Mouse (Mus musculus) bone marrow macrophage, adult 2 months (primary cell): ENCODE results near the gene Fpgs. TPM values are rescaled to one million over a fixed set of nuclear protein-coding genes. Genes with fewer than 3 reads are reported as not detected.

ENCODE experiments used
- H3K27ac ChIP-seq: 2 replicates; pipeline ENCODE4 v1.5.1; 2012; ENCODE audit warnings: low read depth, low read length; ENCODE audit not compliant: insufficient read depth
- H3K4me1 ChIP-seq: 2 replicates; pipeline ENCODE4 v1.6.1; 2012; ENCODE audit warnings: low read length; ENCODE audit not compliant: control insufficient read depth, insufficient read depth
- H3K4me3 ChIP-seq: 2 replicates; pipeline ENCODE4 v1.5.1; 2012; ENCODE audit warnings: mild to moderate bottlenecking, low read length, moderate library complexity; ENCODE audit not compliant: insufficient read depth
- CTCF ChIP-seq: IDR thresholded peaks from 2 replicates; pipeline ENCODE4 v1.5.1; 2012; ENCODE audit warnings: low read depth, mild to moderate bottlenecking, low read length, moderate library complexity
- POLR2A ChIP-seq: IDR thresholded peaks from 2 replicates; pipeline ENCODE4 v1.6.1; 2012; ENCODE audit warnings: mild to moderate bottlenecking, low read depth, low read length, borderline replicate concordance
- polyA plus RNA-seq: library from polyadenylated mRNA; stranded (reverse); fragments of >200 nt; gene quantifications from 2 replicates; pipeline ENCODE4 v1.2.4, GENCODE M21; 2012; ENCODE audit not compliant: missing spikeins, insufficient read depth, insufficient read length

Fpgs gene
- polyA plus RNA-seq, 1 experiment = 5.1 TPM

DNA sequence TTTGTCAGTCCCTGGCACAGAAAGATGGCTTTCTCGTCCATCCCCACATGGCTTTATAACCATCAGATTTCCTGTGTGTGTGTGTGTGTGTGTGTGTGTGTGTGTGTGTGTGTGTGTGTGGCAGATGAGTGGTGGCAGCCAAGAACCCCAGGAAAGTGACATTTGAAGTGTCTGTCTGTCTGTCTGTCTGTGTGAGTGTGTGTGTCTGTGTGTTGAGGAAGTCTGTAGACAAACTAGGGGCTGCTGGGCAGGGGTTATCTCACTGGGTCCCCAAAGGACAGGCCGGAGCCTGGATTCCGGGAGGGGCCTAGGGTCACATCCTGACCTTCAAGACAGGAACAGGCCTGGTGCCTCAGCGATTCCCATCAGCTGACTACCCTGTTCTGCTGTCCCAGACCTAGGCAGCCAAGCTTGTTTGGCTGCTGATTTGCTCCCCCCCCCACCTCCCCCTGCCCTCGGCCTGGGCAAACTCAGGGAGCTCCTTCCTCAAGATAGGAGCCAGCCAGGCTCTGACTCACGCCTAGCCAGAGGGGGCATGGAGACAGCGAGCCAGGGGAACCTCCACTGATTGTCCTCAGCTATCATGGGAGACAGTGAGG, 42.3 kb downstream of the Fpgs start:
- TF ChIP-seq POLR2A (no peak), CTCF (no peak)
- Histone ChIP-seq H3K4me1 (peaks cover 4% of the 10 kb centered on the region; the same call in 1 of the 2 replicates), H3K4me3 (no peak overlapping the region), H3K27ac (no peak overlapping the region)

DNA sequence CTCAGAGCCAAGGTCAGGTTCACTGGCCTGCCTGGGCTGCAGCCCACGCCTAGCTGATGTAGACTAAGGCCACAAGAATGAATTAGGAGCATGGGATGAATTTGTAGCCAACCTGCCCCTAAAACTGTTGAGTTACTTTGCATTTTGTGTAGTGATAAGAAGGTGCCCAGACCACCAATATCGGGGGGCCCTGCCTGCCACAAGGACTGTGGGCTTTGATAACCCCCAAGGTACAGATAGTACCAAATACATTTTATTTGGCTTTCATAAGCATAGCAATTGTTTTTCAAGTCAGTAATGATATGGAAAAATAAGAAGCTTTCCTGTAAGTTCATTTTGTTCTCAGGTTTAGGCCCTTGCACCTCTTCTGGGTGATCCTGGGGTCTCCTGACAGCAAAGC, 45.1 kb downstream of the Fpgs start:
- no peak overlapping the region for H3K27ac ChIP-seq
- H3K4me1 ChIP-seq = peaks cover 5% of the 10 kb centered on the region; the same call in 1 of the 2 replicates
- H3K4me3 ChIP-seq = no peak overlapping the region
- TF ChIP-seq POLR2A (no peak), CTCF (no peak)

DNA sequence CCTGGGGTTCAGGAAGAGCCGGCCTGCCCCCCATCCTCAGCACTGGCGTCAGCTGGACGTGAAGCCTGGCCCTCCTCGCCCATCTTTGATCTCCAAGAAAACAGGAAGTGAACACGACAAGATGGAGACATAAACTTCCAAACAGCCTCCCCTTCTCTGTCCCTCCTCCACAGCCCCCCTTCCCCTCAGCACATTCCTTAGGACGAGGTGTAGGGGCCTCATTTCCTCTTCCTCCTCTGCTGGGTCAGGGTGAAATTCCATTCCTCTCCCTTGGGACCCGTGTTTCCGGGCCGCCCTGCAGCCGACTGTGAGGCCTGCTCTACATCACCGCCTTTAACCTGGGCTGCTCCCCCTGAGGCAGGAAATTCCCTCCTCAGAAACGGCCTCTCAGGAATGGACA, 48.1 kb downstream of the Fpgs start:
- Histone ChIP-seq H3K4me1 (peaks cover 5% of the 10 kb centered on the region; the same call in 1 of the 2 replicates), H3K27ac (no peak overlapping the region), H3K4me3 (no peak overlapping the region)
- TF ChIP-seq POLR2A = no peak
- TF ChIP-seq CTCF = no peak

DNA sequence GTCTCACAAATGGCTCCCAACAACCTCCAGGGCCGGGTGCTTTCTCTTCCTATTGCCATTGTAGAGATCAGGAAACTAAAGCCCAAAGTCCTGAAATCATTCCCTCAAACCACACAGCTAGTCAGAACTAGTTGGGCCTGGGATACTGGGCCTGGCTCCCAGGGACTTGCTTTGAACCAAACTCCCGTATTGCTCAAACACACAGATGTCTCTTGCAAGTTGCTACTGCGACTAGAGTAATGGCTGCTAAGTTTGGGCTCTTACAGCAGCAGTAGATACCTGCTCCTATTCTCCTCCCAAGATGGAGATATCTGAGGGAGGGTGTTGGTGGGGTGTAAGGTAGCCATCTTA, 48.6 kb downstream of the Fpgs start:
- no peak overlapping the region for H3K27ac ChIP-seq
- no peak for TF ChIP-seq POLR2A
- TF ChIP-seq CTCF = no peak
- H3K4me3 ChIP-seq = no peak overlapping the region
- peaks cover 5% of the 10 kb centered on the region; the same call in 1 of the 2 replicates for H3K4me1 ChIP-seq

DNA sequence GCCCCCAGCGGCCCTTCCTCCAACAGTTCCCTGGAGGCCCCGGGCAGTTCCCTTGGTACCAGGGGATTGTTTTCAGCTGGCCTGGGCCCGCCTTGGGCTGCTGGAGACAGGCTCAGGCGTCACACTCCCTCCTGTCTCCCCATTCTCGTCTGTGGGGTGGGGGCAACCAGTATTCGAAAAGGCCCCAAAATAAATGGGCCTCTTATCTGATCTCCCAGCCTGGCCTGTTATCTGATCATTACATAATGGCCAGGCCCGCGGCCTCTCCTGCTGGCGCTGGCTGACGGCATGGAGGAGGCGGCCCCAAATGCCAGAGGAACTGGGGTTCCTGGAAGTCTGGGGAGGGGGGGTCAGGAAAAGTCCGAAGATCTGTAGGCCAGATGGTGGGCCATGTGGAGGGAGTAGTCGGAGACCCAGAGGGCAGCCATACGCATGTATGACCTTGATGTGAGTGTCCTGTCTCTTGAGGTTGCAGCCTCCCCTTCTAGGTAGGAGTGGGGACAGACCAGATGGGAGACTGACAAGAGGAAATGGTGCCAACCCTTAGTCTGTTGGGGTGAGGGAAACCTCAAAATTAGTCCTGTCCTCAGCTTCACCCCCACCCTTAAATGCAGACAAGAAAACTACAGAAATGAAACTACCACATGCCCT, 49.1 kb downstream of the Fpgs start:
- H3K27ac ChIP-seq = no peak overlapping the region
- peaks cover 5% of the 10 kb centered on the region; the same call in 1 of the 2 replicates for H3K4me1 ChIP-seq
- H3K4me3 ChIP-seq = no peak overlapping the region
- no peak for TF ChIP-seq POLR2A
- TF ChIP-seq CTCF = no peak

DNA sequence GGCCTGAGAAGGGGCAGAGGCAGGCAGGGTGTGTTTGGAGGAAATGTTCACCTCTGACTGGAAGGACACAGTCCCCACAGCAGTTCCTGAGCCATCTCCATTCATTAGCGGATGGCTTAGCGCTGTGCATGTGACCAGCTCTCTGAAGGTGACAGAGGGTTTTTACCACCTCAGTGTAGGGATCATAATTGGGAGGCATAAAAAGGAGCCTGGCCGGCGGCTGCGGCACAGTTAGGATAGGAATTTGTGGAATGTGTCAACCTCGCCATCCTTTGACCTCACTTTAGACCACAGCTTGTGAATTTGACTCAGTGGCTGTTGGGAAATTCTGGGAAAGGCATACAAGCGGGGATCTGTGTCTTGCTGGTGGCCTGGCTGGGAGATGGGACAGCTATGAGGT, 50.2 kb downstream of the Fpgs start:
- H3K27ac ChIP-seq = no peak overlapping the region
- TF ChIP-seq CTCF (no peak), POLR2A (no peak)
- no peak overlapping the region for H3K4me3 ChIP-seq
- peaks cover 5% of the 10 kb centered on the region; the same call in 1 of the 2 replicates for H3K4me1 ChIP-seq

DNA sequence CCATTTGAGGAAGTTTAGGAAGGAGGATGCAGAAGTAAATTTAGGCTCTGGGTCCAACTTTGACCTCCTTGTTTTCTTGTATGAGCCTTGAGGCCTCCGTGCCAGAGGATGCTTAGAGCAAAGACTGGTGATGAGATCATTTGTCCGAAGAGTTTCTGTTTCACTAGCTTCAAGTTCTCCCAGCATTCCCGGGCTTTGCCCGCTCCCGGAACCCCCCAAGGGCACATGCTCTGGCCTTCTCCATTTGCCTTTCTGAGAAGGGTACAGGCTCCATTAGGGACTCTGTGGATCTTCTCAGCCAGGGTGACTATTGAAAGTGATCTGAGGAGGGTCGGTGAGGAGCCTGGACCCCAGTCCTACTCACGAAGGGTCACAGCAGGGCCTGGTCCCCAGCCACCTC, 56.6 kb downstream of the Fpgs start:
- Histone ChIP-seq H3K27ac (peak overlapping the region; percentile 59), H3K4me1 (peaks cover 12% of the 10 kb centered on the region), H3K4me3 (peak overlapping the region; percentile 68)
- TF ChIP-seq POLR2A = no peak
- no peak for TF ChIP-seq CTCF

DNA sequence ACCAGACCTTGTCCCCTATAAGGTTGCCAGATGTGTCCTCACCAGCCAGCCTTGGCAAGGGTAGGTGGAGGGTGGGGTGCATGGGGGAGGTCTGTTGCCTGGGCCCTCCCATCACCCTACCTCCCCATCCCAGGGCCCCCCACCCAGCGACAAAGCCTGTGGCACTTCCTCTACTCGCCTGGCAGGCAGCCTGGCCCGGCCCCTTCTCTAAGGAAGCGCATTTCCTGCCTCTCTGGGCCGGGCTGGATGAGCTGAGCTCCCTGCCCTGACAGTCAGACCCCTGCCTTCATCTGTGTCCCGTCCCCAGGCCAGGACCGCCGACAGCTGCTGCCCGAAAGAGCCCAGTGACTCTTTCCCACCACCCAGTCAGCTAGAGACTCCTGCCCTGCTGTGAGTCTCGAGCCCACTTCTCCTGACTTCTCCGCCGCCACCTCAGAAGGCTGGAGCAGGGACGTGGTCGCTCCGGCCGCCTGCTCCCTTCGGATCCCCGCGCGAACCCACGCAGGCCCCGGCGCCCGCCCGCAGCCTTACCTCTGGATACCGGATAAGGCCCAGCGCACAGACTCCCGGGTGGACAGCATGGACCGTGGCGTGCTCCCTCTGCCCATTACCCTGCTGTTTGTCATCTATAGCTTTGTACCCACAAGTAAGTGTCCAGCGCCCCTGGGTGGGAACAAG, 57.4 kb downstream of the Fpgs start, which contains the start of gene Eng:
Gene Eng, plus strand, starts transcription at position 217 of the 678 bp plus-strand sequence.
- Histone ChIP-seq H3K27ac (peak within 1 kb of the TSS; percentile 59), H3K4me1 (peaks cover 12% of the 10 kb centered on the region), H3K4me3 (peak within 1 kb of the TSS; percentile 68)
- no peak for TF ChIP-seq CTCF
- TF ChIP-seq POLR2A = no peak

DNA sequence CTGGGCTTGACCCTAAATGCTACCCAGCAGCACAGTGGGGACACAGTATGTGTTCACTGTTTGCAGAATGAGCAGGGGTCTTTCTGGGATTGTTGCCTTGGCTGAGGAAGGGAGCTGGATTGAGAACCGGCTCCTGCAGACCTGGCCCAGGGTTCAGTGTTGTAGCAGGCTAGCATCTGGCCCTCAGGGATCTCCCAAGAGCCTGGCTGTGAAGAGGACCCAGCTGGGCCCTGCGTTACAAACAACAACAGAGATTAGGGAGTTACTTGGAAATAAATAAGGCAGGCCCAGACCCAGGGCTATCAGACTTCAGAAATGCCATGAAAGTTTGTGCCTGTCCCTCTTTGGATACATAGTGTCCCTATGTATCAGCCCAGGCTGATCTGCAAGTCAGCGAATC, 58.3 kb downstream of the Fpgs start:
- Histone ChIP-seq H3K4me3 (no peak overlapping the region), H3K27ac (no peak overlapping the region), H3K4me1 (peaks cover 12% of the 10 kb centered on the region)
- no peak for TF ChIP-seq CTCF
- TF ChIP-seq POLR2A = no peak
